Mouse (Mus musculus) E14TG2a.4 (cell line): Measurements from ENCODE around the gene Gm9964.

ENCODE experiments used
- CTCF ChIP-seq: conservative IDR thresholded peaks from 2 replicates; pipeline ENCODE4 v1.5.1; 2014; ENCODE audit warnings: low read length
- NANOG ChIP-seq: IDR thresholded peaks from 2 replicates; pipeline ENCODE4 v1.6.1; 2014; ENCODE audit warnings: borderline replicate concordance, low read length, mixed read lengths
- POU5F1 ChIP-seq: IDR thresholded peaks from 2 replicates; pipeline ENCODE4 v1.6.1; 2014; ENCODE audit warnings: low read length, borderline replicate concordance

DNA sequence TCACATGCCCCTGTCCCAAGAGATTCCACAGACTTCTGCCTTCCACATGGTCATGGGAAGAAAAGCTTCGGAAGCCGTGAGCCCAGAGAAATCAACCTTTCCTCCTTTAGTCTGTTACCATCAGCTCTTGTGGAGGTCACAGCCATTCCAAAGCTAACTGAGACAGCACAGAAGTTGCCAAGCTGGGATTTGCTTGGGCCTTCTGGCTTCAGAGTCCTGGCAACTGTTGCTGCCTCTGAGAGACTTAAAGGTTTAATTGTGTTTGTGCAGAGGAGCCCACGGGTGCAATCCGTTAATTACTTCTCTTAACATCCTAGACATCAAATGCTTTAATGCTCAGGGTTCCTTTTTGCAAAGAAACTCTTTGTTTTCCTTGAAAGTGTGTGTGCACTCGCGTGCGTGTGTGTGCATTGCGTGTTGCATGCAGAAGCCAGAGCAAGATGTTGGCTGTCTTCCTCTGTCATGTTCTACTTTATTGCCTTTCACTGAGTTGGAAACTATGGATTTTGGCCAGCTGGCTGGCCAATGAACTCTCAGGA, 20.2 kb upstream of the Gm9964 start:
- no peak for TF ChIP-seq CTCF
- no peak for TF ChIP-seq POU5F1
- TF ChIP-seq NANOG: no peak
